Mouse (Mus musculus) brain, embryonic 14.5 days (tissue): ENCODE measurements at regions not wholly inside any gene's neighbourhood (a gene's known extent, or its start where the extent isn't known, plus 50 kb on each side); places are given as distances from the start of the nearest gene placed in this dataset.
"Not testable (repeated sequence)": the region's sequence is repeated elsewhere in the genome, so short reads cannot be mapped to it uniquely, and the experiment has no call there.

ENCODE experiments used
- DNase-seq: peaks from one replicate; pipeline ENCODE4 v3.0.0-alpha.2; 2011; ENCODE audit warnings: low read depth
- CTCF ChIP-seq: fragments of 200-500 bp; IDR thresholded peaks from 2 replicates; pipeline ENCODE4 v1.5.1; 2012; ENCODE audit warnings: inconsistent platforms, mild to moderate bottlenecking, moderate library complexity, borderline replicate concordance; ENCODE audit not compliant: insufficient read depth, insufficient read length; ENCODE audit errors: extremely low read depth
- POLR2A ChIP-seq: fragments of 200-500 bp; IDR thresholded peaks from 2 replicates; pipeline ENCODE4 v1.6.1; 2012; ENCODE audit warnings: mild to moderate bottlenecking, inconsistent platforms, borderline replicate concordance; ENCODE audit not compliant: poor library complexity, insufficient read depth, insufficient read length, severe bottlenecking; ENCODE audit errors: extremely low read depth

GRCm38 (mm10) chr1:78588036-78588435 lies 69.6 kb upstream of the Acsl3 start:
- no peak for TF ChIP-seq POLR2A
- TF ChIP-seq CTCF = no peak

DNA sequence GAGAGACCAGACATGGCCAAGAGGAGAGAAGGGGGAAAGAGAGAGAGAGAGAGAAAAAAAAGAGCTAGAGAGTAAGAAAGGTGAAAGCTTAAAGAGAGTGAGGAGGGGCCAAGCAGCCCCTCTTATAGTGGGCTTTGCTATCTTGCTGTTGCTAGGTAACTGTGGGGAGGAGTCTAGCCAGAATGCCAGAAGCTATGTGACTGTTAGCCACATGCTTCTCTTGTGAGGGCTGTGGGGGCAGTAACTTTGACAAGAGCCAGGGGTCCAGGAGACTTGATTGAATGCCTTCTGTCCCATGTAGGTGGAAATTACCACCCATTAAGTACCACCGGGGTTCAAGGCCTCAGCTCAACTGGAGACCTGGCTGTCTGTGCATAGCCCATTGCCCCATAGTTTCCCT lies 69.0 kb upstream of the Acsl3 start:
- DNase-seq = not testable (repeated sequence)

More at GRCm38 (mm10) chr1:78588036-78588435, 69.6 kb upstream of the Acsl3 start:
- DNase-seq = no peak

GRCm38 (mm10) chr1:78590558-78590957 lies 67.1 kb upstream of the Acsl3 start:
- no peak for DNase-seq
- TF ChIP-seq POLR2A = no peak
- TF ChIP-seq CTCF = no peak

DNA sequence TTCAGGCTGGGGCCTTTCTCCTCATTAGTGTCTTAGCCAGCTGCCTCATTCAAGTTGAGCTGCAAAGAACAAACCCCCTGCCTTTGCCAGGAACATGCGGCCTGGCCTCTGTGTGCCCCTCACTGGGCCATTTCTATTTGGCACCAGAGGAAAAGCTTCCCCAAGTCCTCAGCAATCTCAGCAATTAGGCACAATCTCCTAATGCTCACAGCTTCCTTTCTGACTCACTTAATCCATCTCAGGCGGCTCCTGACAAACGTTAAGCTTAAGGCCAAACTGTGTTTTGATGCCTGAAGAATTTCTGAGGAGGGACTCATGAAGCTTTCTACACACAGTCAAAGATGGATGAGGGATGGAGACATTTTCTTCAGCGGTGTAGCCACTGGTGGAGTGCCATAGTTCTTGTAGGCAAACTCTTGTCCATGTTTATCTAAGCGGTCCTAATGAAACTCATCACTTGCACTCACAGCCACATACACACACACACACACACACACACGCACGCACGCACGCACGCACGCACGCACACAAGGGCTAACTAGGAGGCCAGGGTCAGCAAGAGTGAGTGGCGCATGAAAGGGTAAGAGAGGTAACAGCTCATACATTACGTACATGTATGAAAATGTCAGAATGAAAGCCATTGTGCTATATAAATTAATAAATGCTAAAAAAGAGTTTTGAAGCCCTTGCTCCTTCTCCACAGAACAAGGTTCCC lies 63.5 kb upstream of the Acsl3 start:
- DNase-seq = peak; percentile 94
- TF ChIP-seq CTCF (no peak), POLR2A (no peak)

- no peak for TF ChIP-seq CTCF
- TF ChIP-seq POLR2A = no peak
- no peak for DNase-seq
Measured at GRCm38 (mm10) chr1:78595521-78596139, 62.0 kb upstream of the Acsl3 start.

DNA sequence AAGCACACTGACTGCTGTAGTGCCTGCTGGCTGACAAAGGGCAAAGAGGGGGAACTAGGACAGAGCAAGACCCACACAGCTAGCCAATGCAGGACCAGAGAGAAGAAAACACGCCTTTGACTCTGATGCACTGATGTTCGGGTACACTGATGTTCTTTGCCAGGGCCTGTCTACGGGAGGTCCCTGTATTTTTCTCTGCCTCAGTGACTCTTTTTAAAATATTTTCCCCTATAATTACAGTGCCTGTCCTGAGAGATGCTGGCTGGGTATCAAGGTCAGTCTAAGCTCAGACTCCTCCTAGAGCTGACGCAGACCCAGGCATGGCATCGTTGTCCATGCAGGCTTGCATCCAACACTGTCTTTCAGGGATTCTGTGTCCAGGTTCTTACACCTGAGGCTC lies 59.1 kb upstream of the Acsl3 start:
- peak; percentile 29 for DNase-seq
- TF ChIP-seq CTCF = no peak
- no peak for TF ChIP-seq POLR2A

DNA sequence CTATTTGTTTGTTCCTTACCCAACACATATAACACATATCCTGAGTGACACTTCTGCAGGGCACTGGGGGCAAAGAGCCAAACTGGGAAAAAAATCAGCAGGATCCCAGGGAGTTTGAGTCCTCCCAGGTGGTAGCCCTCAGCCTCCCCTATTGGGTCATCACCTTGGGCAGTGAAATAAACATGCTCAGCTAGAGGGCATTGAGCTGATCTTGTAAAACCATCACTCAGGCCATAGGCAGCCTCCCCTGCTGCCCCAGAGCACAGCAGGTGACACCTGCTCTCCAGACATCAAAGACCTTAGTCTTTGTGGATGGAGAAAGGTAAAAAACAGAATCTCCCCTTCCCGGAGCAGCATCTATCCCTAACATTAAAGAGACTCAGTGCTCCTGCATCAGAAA lies 57.0 kb upstream of the Acsl3 start:
- no peak for TF ChIP-seq POLR2A
- TF ChIP-seq CTCF = no peak
- no peak for DNase-seq

DNA sequence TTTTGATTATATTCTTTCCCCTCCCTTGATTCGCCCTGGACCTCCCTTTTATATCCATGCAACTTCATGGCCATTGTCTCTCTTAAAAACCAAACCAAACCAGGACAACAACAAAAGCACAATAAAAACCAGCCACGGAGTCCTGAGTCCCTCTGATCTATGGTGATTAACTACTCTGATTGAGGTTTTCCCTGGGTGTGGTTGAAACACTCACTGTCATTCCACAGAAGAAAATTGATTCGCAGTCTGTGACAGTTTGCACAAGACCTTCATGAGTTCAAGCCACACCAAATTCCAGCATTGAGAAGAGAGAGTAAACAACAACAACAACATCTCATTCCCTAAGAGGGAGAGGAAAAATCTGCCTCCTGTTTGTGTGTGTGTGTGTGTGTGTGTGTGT lies 56.1 kb upstream of the Acsl3 start:
- no peak for TF ChIP-seq CTCF
- no peak for TF ChIP-seq POLR2A
- DNase-seq = no peak

DNA sequence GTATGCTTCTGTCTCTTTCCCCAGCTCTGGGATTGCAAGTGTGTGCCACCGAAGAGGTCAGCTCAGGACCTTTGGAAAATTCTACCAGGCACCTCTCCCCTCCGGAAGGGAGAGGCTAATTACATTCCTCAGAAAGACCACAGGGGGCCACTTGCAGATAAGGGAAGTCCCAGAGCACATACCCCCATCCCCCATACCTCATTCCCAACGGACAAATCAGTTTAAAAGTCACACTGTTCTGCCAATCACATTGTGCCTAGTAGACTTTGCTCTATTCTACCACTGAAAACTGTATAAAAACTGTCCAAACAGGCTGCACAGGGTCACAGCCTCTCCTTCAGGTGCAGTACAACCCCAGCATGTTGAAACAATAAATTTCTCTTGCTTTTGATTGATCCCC lies 55.6 kb upstream of the Acsl3 start:
- no peak for DNase-seq
- TF ChIP-seq POLR2A (no peak), CTCF (no peak)

DNA sequence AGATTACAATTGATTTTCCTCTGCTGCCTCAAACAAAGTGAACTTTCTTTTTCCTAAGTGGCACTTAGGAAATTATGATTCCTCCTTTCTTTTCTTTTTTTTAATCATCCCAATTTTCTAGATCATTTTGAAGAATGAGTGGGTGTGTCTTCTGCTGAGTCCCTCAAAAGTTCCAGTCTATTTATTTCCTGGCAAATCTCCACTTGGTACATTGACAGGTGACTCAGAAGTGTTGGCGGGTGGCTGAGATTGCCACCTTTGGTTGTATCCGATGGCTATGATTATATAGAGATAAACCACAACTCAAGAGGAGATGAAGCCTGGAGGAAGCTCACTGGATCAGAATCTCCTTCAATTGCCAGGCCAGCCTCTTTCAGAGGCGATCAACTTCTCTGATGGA lies 54.7 kb upstream of the Acsl3 start:
- no peak for DNase-seq
- TF ChIP-seq CTCF (no peak), POLR2A (no peak)

DNA sequence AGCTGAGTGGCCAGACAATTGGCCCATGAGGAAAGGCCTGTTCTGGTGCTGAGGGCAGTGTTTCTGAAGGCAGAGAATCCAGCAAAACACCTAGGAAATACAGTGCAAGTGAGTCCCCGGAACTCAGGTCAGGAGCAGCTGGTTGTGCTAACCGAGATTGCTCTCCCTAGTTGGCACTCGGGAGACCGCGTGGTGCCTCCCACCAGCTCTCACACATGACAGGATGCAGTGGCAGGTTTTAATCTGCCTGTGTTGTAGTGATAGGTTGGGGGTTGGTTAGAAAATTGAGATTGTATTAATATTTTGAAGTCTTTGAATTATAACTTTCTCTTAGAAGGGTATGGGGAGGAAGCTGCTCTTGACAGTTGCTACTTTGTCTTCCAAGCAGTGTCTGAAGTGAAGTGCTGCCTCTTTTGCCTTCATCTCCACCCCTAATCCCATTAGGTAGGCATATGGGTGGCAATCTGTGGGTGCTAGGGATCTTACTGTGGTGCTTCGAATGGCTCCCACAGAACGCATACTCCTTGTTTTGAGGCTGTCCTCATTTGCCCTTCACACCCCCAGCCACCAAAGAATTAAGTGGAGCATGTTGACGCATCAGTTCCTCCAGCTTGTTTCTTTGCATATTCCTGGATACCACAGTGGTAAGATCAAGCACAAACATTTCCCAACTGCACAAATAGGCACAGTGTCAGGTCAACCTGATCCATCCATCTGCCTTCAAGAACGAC lies 52.6 kb upstream of the Acsl3 start:
- DNase-seq = no peak

More for the DNA sequence above, 52.6 kb upstream of the Acsl3 start:
- TF ChIP-seq POLR2A = no peak
- no peak for TF ChIP-seq CTCF
